Mouse (Mus musculus): ENCODE data around the gene E430018J23Rik. TPM values are rescaled to one million over a fixed set of nuclear protein-coding genes. Genes with fewer than 3 reads are reported as not detected.
A peak's percentile ranks its signal among the peaks of the same experiment; 100 is the strongest.
"Not testable (repeated sequence)": the region's sequence is repeated elsewhere in the genome, so short reads cannot be mapped to it uniquely, and the experiment has no call there.

E430018J23Rik gene
- polyA plus RNA-seq, 1 experiment from 2014 or later = 6.9 TPM

GRCm38 (mm10) chr7:127402980-127403379 is 9.6 kb upstream of the E430018J23Rik start:
- Histone ChIP-seq H3K27ac (no peak overlapping the region), H3K4me1 (no peaks in the 10 kb centered on the region), H3K36me3 (peaks cover 4% of the 10 kb centered on the region), H3K9ac (no peak overlapping the region), H3K9me3 (no peaks in the 10 kb centered on the region), H3K4me2 (replicated peaks) (no peak overlapping the region), H3K4me3 (no peak overlapping the region), H3K27me3 (no peaks in the 10 kb centered on the region)
- ATAC-seq (ENCODE audit: insufficient number of reproducible peaks, insufficient read depth, low FRiP score, low TSS enrichment) = no peak
- WGBS = 53% methylated on average over 2 of the region's 2 CpGs

- no peak overlapping the region for H3K4me2 ChIP-seq (replicated peaks)
- peaks cover 4% of the 10 kb centered on the region for H3K36me3 ChIP-seq
- H3K4me1 ChIP-seq = no peaks in the 10 kb centered on the region
- 65% methylated on average over 3 of the region's 3 CpGs for WGBS
- no peak for ATAC-seq (ENCODE audit: insufficient number of reproducible peaks, insufficient read depth, low FRiP score, low TSS enrichment)
- no peak overlapping the region for H3K4me3 ChIP-seq
- H3K27ac ChIP-seq = no peak overlapping the region
- no peaks in the 10 kb centered on the region for H3K9me3 ChIP-seq
- no peak overlapping the region for H3K9ac ChIP-seq
- no peaks in the 10 kb centered on the region for H3K27me3 ChIP-seq
These were observed 6.9 kb upstream of the E430018J23Rik start for GRCm38 (mm10) chr7:127400355-127400754.

- H3K4me2 ChIP-seq (replicated peaks) = peak overlapping the region; percentile 85
- H3K36me3 ChIP-seq = peaks cover 11% of the 10 kb centered on the region
- no peaks in the 10 kb centered on the region for H3K9me3 ChIP-seq
- peak overlapping the region; percentile 86; the same call in 1 of the 2 replicates for H3K27ac ChIP-seq
- 26% methylated on average over 7 of the region's 7 CpGs for WGBS
- H3K9ac ChIP-seq = peak overlapping the region; percentile 35
- no peak for ATAC-seq (ENCODE audit: insufficient number of reproducible peaks, insufficient read depth, low FRiP score, low TSS enrichment)
- H3K4me1 ChIP-seq = peaks cover 4% of the 10 kb centered on the region
- H3K27me3 ChIP-seq = no peaks in the 10 kb centered on the region
- peak overlapping the region; percentile 72 for H3K4me3 ChIP-seq
These were observed 510 bp upstream of the E430018J23Rik start for GRCm38 (mm10) chr7:127393944-127394333.

GRCm38 (mm10) chr7:127392251-127392824 is 1.1 kb downstream of the E430018J23Rik start:
- H3K9ac ChIP-seq = peak overlapping the region; percentile 76

GRCm38 (mm10) chr7:127391538-127391937 is 1.9 kb downstream of the E430018J23Rik start:
- no peak overlapping the region for H3K27ac ChIP-seq
- peaks cover 4% of the 10 kb centered on the region for H3K4me1 ChIP-seq
- H3K4me2 ChIP-seq (replicated peaks) = no peak overlapping the region
- H3K9ac ChIP-seq = no peak overlapping the region
- ATAC-seq (ENCODE audit: insufficient number of reproducible peaks, insufficient read depth, low FRiP score, low TSS enrichment) = no peak
- H3K36me3 ChIP-seq = peaks cover 11% of the 10 kb centered on the region
- no peaks in the 10 kb centered on the region for H3K27me3 ChIP-seq
- no peak overlapping the region for H3K4me3 ChIP-seq
- 95% methylated on average over 16 of the region's 16 CpGs for WGBS
- no peaks in the 10 kb centered on the region for H3K9me3 ChIP-seq

More at GRCm38 (mm10) chr7:127392251-127392824, 1.1 kb downstream of the E430018J23Rik start:
- WGBS = 81% methylated on average over 8 of the region's 8 CpGs
- Histone ChIP-seq H3K27me3 (no peaks in the 10 kb centered on the region), H3K4me3 (peak overlapping the region; percentile 72), H3K36me3 (peaks cover 11% of the 10 kb centered on the region), H3K9me3 (no peaks in the 10 kb centered on the region), H3K27ac (no peak overlapping the region), H3K4me2 (replicated peaks) (peak overlapping the region; percentile 85), H3K4me1 (peaks cover 4% of the 10 kb centered on the region)
- no peak for ATAC-seq (ENCODE audit: insufficient number of reproducible peaks, insufficient read depth, low FRiP score, low TSS enrichment)

- H3K4me1 ChIP-seq = peaks cover 4% of the 10 kb centered on the region
- no peaks in the 10 kb centered on the region for H3K9me3 ChIP-seq
- H3K9ac ChIP-seq = no peak overlapping the region
- WGBS = 77% methylated on average over 7 of the region's 7 CpGs
- H3K36me3 ChIP-seq = peaks cover 15% of the 10 kb centered on the region
- H3K4me3 ChIP-seq = no peak overlapping the region
- H3K27me3 ChIP-seq = no peaks in the 10 kb centered on the region
- H3K4me2 ChIP-seq (replicated peaks) = no peak overlapping the region
- H3K27ac ChIP-seq = no peak overlapping the region
- no peak for ATAC-seq (ENCODE audit: insufficient number of reproducible peaks, insufficient read depth, low FRiP score, low TSS enrichment)
These were observed 3.1 kb downstream of the E430018J23Rik start for GRCm38 (mm10) chr7:127390306-127390705.

GRCm38 (mm10) chr7:127388201-127388600 is 5.2 kb downstream of the E430018J23Rik start:
- ATAC-seq (ENCODE audit: insufficient number of reproducible peaks, insufficient read depth, low FRiP score, low TSS enrichment); H3K4me3 ChIP-seq; H3K27me3 ChIP-seq; H3K9me3 ChIP-seq; H3K27ac ChIP-seq; H3K9ac ChIP-seq; H3K4me1 ChIP-seq; H3K4me2 ChIP-seq (replicated peaks): not testable (repeated sequence)
- H3K36me3 ChIP-seq = peaks cover 27% of the 10 kb centered on the region

- peaks cover 8% of the 10 kb centered on the region; the same call in 1 of the 2 replicates for H3K9me3 ChIP-seq
- peak within 1 kb of the TSS; percentile 65 for H3K4me2 ChIP-seq (replicated peaks)
- H3K9ac ChIP-seq = peak within 1 kb of the TSS; percentile 52
- H3K4me3 ChIP-seq = peak within 1 kb of the TSS; percentile 48
- peaks cover 32% of the 10 kb centered on the region for H3K36me3 ChIP-seq
- no peaks in the 10 kb centered on the region for H3K4me1 ChIP-seq
- no peaks in the 10 kb centered on the region for H3K27me3 ChIP-seq
- WGBS = 17% methylated on average over 38 of the region's 38 CpGs
- H3K27ac ChIP-seq = no peak within 1 kb of the TSS
- peak; percentile 70 for ATAC-seq (ENCODE audit: insufficient number of reproducible peaks, insufficient read depth, low FRiP score, low TSS enrichment)
These were observed 6.6 kb downstream of the E430018J23Rik start, which contains the start of gene 9130019O22Rik for GRCm38 (mm10) chr7:127386641-127387392. TSS of gene 9130019O22Rik (minus strand) at chr7:127387166.

- H3K36me3 ChIP-seq = peaks cover 24% of the 10 kb centered on the region
- ATAC-seq (ENCODE audit: insufficient number of reproducible peaks, insufficient read depth, low FRiP score, low TSS enrichment); H3K27me3 ChIP-seq; H3K27ac ChIP-seq; H3K4me1 ChIP-seq; H3K4me2 ChIP-seq (replicated peaks); H3K4me3 ChIP-seq; H3K9me3 ChIP-seq; H3K9ac ChIP-seq: not testable (repeated sequence)
- 93% methylated on average over 4 of the region's 4 CpGs for WGBS
These were observed 7.9 kb downstream of the E430018J23Rik start for GRCm38 (mm10) chr7:127385560-127385959.

GRCm38 (mm10) chr7:127378310-127378921 is 15.0 kb downstream of the E430018J23Rik start:
- no peak for ATAC-seq (ENCODE audit: insufficient number of reproducible peaks, insufficient read depth, low FRiP score, low TSS enrichment)
- H3K4me2 ChIP-seq (replicated peaks) = no peak overlapping the region
- no peak overlapping the region for H3K4me3 ChIP-seq
- H3K27me3 ChIP-seq = no peaks in the 10 kb centered on the region
- peaks cover 16% of the 10 kb centered on the region for H3K36me3 ChIP-seq
- H3K4me1 ChIP-seq = no peaks in the 10 kb centered on the region
- WGBS = 77% methylated on average over 6 of the region's 6 CpGs
- no peak overlapping the region for H3K9ac ChIP-seq
- H3K27ac ChIP-seq = no peak overlapping the region
- H3K9me3 ChIP-seq = no peaks in the 10 kb centered on the region

GRCm38 (mm10) chr7:127375271-127376245 is 17.9 kb downstream of the E430018J23Rik start, which contains the start of gene Zfp747:
TSS of gene Zfp747 (minus strand) at chr7:127376050.
- peak; percentile 89 for ATAC-seq (ENCODE audit: insufficient number of reproducible peaks, insufficient read depth, low FRiP score, low TSS enrichment)
- Histone ChIP-seq H3K9ac (peak within 1 kb of the TSS; percentile 74), H3K4me2 (replicated peaks) (peak within 1 kb of the TSS; percentile 65), H3K36me3 (peaks cover 15% of the 10 kb centered on the region), H3K4me3 (peak within 1 kb of the TSS; percentile 70), H3K27ac (peak within 1 kb of the TSS; percentile 50; the same call in 1 of the 2 replicates)
- not testable (repeated sequence) for H3K27me3 ChIP-seq, H3K9me3 ChIP-seq, H3K4me1 ChIP-seq
- 2% methylated on average over 49 of the region's 49 CpGs for WGBS
